Mouse (Mus musculus): ENCODE measurements at regions not wholly inside any gene's neighbourhood (a gene's known extent, or its start where the extent isn't known, plus 50 kb on each side); places are given as distances from the start of the nearest gene placed in this dataset.

DNA sequence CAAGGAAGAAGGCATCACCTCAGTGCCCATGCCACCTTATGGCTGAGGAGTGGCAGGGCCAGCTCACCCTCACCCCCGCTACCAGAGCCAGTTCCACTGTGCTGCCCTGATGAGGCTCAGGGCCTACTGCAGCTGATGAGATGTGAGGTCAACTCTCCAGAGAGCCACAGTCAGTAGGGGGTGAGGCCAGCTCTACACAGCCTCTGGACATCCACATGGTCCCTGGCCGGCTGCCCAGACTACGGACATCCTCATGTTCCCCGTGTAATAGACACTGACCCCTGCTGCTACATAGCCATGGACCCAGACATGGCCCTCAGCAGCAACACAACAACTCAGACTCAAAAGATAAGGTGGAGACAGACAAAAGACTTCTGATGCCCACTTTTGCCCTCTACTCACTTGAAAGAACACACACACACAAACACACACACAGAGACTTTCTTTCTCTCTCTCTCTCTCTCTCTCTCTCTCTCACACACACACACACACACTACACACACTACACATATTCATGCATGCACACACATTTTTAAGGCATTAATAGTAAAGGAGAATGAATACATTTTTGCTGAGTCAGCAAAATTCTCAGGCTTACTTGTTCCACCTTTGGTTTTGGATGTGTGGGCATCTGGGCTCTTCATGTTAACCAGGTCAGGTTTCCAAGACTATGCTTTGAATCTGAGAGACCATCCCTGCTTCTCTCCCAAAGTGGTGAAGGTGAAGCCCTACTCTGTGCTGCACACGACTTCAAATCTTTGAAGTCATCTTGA lies 604.4 kb upstream of the Nrp1 start:
- DNase-seq (ENCODE audit: low spot score in 2 of 2) = no peak

DNA sequence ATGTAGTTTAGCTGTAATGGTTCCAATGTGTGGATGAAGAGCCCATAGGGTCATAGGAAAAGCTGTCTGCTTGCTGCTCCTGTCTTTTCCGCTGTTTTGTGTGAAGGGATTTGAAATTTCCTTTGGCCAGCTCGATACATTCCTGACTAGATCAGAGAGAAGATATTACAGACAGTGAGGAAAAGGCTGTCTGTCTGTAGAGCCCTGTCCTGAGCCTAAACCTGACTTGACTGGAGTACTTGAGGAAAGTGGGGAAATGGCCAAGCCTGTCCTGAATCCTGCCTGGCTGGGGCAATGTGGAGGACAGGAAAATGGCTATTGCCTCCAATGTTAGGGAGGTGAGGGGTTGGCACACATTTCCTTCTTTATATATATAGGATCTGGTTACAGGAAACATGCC lies 601.0 kb upstream of the Nrp1 start:
- DNase-seq (ENCODE audit: low spot score in 2 of 2) = no peak

DNA sequence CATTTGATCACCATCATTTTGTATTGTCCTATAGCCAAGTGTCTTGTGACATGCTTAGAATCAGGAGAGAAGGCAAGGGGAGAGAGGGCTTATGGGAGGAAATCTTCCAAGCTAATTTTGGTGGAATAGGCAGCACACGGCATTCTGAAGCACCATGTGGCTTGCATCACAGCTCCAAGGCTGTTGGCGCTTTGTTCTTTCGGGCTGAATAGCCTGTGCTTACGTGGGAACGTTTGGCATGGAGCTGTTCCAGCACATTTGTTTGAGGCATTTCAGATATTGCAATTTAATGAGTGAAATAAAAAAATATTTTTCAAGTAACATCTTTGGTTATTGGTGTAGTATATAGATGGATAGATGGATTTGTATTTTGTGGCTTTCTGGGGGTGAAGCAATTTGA lies 598.5 kb upstream of the Nrp1 start:
- no peak for DNase-seq (ENCODE audit: low spot score in 2 of 2)

DNA sequence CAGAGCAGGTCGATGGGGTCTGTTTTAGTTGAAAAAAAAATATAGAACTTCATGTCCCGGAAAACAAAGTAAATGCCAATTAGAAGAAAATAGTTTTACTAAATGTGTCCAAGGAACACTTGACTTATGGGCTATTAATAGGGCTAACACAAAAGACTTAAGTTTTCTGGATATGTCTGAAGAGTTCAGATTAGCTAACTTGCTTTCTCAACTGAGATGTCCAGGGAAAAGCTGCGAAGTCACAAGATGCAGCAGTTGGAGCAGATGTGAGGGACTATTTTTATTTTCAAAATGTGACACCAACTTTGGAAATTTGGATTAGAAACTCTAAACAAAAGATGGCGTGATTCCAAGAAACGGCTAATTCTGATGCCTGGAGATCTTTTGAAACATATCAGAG lies 593.2 kb upstream of the Nrp1 start:
- no peak for DNase-seq (ENCODE audit: low spot score in 2 of 2)

DNA sequence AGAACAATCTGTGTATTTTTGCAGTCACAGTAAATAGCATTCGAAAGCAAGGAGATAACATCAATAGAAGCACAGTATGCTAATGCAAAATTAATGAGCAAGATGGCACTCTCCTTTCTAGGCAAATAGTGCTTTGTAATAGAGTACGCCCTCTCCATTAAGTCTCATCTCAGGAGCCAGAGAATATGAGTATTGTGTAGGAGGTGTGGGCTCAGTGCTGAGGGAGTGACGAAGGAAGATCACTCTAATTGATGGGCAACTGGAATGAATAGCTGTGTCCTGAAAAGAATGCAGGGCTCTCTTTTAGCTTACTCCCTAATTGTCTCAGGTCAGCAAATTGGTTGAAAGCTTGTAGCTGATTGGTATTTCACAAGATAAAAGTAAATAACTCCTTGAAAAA lies 590.1 kb upstream of the Nrp1 start:
- DNase-seq (ENCODE audit: low spot score in 2 of 2) = no peak

DNA sequence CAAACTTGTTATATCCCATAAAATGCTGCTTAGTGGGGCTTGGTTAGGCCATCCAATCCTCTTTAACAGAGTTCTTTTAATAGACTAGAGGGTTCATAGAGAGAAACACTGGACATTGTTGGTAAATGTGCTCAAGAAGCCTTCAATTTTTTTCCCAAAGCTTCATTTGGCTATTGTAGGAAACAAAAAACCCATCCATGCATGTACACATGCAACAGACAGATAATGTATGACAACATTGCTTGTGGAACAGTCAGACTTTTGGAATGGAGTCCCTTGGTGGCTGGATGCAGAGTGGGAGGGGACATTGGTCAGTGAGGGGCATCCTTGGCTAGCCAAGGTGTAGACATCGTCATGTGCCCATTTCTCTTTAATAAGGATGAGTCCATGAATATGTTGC lies 588.8 kb upstream of the Nrp1 start:
- no peak for DNase-seq (ENCODE audit: low spot score in 2 of 2)

DNA sequence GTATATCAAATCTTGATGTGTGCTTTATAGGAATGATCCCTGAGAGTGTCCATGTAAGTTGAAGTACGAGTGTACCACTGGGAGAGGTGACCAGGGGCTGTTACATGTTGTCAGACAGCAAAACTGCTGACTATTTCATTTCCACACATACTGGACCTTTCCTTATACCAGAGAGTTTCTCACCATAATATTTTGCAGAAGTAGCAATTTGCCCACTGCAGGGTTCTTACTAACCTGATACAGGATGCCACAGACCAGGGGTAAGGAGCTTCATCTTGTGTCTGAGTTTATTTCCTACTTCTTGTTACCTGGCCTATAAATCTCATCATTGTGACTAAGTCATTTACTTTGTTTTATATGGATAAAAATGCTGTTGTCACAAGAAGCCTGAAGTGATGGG lies 586.6 kb upstream of the Nrp1 start:
- no peak for DNase-seq (ENCODE audit: low spot score in 2 of 2)

DNA sequence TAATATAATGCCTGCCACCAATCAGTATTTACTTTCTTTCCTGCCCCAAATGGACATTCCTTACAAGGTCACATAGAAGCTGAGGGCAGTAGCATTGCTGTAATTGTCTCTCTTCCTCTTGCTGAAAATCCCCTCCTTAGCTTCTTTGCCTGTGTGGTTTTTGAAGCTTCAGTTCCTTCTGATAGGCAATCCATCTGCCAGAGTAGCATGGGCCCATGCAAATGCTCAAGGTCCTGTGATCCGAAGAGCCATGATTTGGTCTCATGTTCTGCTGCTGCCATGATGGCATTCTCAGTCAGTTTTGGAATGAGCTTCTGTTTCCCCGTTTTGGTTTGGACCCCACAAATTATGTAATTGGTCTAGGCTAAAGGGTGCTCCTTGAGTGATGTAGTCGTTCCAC lies 586.0 kb upstream of the Nrp1 start:
- DNase-seq (ENCODE audit: low spot score in 2 of 2) = no peak

DNA sequence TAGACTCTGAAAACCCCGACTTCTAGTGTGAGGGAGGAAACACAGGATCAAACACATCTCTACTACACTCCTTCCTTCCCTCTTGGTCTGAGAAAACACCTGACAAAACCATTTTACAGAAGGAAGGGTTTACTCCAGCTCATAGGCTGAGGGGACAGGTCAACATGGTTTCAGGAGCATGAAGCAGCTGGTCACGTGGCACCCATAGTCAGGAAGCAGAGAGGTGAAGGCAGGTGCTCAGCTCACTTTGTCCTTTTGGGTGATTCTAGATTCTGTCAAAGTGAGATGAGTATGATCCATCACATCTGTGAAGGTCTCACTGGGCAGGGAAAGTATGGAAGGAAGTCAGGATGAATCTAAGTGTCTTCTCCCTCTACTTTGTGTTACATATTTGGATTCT lies 585.5 kb upstream of the Nrp1 start:
- DNase-seq (ENCODE audit: low spot score in 2 of 2) = no peak

DNA sequence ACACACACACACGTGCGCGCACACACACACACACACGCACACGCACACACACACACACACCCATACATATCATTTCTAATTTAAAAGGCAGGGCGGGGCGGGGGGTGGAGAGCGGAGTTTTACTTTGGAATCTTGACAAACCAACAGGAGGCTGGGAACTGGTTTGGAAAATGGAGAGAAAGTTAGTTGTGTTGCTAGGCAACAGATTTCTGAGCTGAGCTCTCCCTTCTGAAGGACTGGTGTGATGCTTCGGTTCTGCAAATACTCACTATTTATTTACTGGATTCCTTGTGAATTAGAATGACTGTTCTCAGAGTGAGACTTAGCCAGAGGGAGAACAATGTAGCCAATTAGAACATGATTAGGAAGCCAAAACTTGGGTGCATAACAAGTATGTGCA lies 583.8 kb upstream of the Nrp1 start:
- peak in 1 of 2 experiments; percentile 7 for DNase-seq (ENCODE audit: low spot score in 2 of 2)

DNA sequence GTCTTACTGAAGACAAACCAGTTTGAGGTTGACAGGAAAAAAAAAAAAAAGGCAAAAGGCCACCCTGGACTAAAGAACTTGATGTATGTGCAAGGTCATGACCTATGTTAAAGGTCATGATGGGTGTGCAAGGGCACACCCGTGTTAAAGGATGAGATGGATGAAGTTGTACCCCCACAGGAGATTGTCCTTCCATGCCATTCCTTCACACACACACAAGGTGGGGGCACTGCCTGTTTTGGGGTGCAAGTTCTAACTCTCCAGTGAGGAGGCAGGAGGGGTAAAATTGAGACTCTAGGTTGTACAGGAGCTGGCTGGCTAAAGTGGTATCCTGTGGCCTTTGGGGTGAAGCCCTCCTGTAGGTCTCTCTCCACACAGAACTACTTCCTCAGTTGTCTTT lies 583.2 kb upstream of the Nrp1 start:
- no peak for DNase-seq (ENCODE audit: low spot score in 2 of 2)

DNA sequence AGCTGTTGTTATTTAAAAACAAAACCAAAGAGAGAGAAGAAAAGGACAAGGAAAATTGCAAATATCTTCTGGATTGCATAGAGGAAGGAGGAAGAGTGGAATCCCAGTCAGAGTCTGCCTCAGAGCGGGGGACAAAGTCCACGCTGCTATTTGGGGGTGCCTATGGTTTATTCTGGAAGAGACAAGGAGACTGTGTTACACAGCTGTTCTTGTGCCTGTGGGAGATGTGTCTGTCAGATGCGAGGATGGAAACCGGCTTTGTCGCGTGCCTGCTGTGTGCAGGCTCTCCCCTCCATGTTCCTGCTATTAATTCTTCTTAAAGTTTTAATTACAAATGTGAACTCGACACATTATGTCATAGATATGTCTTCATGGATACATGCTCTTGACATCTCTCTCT lies 582.7 kb upstream of the Nrp1 start:
- no peak for DNase-seq (ENCODE audit: low spot score in 2 of 2)

DNA sequence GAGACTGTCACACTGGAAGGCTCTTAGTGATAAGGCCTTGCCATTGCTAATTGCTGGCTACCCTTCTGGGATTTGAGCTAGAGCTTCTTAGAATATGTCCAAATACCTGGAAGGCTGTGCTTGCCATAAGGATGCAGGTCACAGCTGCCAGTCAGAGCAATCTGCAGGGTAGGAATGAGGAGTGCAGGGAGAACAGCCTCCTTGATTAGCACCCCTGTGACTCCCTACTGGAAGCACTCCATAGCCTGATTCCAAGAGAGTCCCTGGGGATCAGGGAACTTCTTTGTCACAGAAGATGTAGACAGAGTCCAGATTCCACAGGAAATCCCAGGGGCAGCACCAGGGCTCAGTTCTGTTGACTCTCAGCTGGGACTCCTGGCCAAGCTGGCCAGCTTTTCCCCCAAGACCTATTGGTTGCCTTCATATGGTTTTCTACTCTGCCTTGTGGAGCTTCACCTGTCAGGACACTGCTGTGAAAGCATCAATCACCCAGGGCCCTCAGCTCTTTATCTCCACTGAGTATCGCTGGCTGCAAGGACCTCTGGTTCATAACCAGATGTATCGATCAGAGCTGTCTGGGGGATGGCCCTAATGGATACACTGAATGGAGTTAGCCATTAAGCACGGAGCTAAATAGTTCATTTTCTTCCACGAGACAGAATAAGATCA lies 579.9 kb upstream of the Nrp1 start:
- DNase-seq (ENCODE audit: low spot score in 2 of 2) = no peak

DNA sequence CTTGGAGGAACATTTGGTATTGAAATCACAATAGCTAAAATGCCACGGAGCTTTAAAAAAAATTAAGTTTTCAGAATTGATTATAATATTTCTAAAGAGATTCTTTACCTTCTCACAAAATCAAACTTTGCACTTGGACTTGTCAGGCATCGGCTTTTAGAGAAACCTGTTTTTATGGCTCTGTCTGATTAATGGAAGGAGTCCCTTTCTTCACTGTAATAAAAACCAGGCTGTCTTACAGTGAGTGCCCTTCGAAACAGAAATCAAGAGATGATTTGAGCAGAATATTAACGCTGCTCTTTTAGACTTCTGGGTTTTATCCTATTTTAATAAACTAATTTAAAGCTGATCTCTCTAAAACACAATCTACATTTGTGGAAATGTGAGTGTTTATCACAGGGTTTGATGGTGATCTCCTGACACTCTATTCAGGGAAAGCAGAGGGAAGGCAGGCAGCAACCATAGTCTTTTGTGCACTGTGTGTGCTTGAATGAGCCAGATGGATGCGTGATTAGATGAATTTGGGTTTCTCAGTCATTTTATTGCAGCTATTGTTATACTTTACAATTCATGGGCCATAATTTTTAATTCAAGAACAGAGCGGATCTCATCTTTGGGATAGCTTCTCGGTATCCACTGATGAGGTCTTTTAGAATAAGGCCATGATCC lies 579.2 kb upstream of the Nrp1 start:
- no peak for DNase-seq (ENCODE audit: low spot score in 2 of 2)

DNA sequence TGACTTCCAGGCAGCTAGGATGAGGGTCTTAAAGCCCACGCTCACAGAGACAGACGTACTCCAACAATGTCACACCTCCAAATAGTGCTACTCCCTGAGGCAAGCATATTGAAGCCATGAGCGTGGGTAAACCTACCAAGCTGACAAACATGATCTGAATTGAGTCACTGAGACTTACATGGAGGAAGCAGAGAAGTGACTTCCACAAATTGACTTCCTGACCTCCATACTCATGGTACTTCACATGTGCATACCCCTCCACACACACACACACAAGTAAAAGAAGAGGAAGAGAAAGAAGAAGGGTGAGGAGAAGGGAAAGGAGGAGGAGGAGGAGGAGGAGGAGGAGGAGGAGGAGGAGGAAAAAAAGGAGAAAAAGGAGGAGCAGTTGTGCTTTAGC lies 577.8 kb upstream of the Nrp1 start:
- DNase-seq (ENCODE audit: low spot score in 2 of 2) = no peak

DNA sequence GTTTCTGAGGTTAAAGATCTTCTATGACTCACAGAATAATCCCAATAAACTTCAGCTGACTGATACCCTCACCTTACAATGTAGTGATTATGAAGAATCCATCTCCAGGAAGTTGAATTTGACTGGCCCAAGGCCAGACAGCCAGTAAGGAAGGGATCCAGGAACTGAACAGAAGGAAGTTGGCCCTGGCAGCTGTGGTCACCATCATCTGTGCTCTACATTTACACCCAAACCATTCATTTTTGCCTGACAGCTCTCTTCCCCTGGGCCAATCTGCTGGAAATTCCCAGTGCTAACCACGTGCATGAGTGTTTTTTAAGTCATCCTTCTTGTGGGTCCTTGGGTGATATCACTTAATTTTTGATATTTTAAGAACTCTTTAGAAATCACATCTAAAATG lies 577.4 kb upstream of the Nrp1 start:
- no peak for DNase-seq (ENCODE audit: low spot score in 2 of 2)

DNA sequence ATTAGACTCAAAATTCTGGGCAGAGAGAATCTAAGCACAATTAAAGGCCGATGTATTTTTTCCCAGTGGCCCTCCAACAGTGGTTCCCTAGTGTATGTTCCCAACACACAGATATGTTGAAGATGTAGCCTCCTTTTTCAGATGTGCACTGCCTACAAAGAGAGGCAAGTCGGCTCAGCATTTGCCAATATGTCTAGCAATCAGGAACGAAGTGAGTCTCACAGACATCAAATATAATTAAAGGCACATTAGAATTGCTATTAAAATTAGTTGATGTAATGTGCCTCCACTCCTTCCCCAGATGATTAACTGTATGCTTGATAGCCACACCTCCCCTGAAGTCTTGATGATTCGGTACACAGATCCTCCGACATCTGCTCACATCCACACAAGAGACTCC lies 565.8 kb upstream of the Nrp1 start:
- no peak for DNase-seq (ENCODE audit: low spot score in 2 of 2)

DNA sequence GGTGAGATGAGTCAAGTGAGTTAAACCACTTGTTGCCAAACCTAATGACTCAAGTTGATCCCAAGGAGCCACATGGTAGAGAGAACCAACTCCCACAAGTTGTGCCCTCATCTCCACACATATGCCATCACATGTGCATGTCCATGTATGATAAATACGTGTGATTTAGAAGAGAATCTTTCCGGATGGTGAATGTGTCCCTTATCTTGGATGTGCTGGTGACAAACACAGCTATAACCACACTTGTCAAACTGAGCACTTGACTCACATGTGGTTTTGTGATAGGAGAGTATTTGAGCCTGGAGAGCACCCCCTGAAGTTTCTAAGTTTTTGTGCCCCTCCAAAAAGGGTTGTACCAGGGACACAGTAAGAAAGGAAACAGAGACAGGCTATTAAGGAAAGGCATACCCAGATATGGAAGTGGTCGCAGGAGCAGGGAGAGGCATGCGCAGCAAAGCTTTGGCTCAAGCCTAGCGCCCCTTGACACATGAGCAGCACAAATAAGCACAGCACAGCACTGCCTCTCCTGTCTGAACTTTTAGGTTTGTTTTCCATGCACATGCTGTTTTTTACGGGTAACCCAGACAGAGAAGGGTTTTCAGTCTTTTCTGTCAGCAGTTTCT lies 558.4 kb upstream of the Nrp1 start:
- DNase-seq (ENCODE audit: low spot score in 2 of 2) = no peak

DNA sequence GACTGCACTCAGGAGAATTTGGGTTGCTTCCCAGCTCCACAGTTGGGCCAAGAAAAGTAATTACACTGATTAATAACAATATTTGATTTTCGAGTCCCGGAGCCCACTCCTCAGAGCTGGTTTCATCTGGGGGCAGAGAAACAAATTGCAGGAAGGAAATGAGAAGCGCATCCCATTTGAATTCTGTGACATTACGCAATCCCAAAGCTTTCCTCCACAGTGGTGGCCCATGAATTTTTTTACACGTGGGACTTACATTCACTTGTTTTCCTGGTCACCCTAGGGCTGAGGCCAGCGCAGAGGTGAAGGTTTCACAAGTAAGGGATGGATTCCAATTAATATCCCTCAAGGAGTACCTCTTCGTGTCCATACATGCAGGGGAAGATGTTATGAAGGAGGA lies 556.3 kb upstream of the Nrp1 start:
- DNase-seq (ENCODE audit: low spot score in 2 of 2) = no peak

DNA sequence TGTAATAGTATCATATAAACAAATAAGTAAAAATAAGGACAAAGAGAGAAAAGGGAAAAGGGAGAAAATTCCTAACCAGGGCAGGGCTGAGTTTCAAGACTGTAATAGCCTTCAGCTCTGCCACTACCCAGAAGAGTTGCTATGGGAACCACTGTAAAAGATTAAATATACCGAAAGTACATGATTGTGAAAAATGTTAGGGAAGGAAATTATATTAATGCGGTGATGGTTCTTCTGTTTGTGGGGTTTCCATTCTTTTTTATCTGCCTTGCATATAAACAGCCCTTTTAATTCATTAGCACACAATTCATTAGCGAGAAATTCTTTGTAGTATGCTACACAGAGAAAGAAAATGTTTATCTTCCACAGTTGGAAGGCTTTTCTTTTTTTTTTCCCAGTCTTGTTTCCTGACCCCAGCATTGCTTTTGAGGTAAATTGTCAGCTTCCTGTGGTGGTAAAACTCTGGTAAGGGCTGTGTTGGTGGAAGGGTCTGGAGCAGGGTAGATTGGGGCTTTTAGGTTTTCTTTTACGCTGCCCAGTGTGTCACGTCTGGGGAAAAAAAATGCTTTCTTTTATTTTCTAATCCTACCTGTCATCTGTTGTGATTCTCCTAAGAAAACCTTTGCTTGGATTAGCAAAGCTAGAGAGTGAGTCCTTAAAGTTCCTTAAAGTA lies 555.6 kb upstream of the Nrp1 start:
- DNase-seq (ENCODE audit: low spot score in 2 of 2) = no peak

DNA sequence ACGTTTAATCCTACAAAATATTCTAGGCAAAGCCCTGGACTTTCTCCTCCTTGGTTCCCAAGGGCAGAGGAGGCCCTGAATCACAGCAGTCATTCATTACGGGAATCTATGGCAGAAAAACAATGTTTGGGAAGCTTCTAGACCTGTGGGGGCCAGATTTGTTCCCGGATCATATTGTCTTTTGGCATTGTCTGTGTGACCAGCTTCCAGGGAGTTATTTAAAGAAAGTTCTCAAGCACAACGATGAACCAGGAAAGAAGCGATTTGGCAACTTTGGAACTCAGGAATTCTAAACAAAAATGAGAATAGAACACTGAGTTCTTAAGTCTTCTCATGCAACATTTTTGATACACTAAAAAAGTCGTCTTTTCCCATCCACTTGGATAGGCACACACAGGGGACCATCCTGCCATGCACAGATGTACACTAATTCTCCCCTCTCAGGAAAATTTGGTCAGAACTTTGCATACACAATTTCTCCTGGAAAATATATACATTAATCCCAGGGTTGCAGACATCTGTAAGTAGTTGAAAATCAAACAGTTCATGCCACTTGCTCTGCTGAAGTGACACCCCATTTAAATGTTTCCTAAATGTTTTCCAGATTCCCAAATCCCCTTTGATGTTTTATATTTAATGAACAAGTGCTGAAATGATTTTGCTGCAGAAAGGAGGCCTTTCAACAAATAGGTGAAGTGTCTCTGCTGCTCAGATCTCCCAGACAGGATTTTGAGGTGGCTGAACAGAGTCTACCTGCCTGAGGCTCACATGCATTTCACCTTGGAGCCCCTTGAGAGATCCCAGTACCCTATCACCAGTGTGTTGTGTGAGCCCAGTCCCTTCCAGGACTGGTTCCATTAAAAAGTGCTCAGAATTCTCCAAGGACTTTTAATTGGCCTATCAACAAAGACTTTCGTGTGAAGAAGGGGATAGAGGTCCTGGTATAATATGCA lies 548.9 kb upstream of the Nrp1 start:
- no peak for DNase-seq (ENCODE audit: low spot score in 2 of 2)
